Mouse (Mus musculus): ENCODE measurements around the gene Kcnj1.

- TF ChIP-seq CTCF (IDR thresholded peaks at IDR 0.05; ENCODE audit: borderline replicate concordance, control insufficient read depth, extremely low read depth, insufficient read depth, low read length, poor library complexity) (no peak), POLR2A (IDR thresholded peaks at IDR 0.05; ENCODE audit: control insufficient read depth, extremely low read depth, insufficient read depth, low read length, poor library complexity) (no peak)
Measured at GRCm38 (mm10) chr9:32400662-32401161, 28.4 kb downstream of the Kcnj1 start.

Data from thymus, adult 2 months (tissue).